Mouse (Mus musculus) c-Kit-negative CD71-positive TER-119-positive erythroid progenitor cells, embryonic 14.5 days (primary cell): ENCODE data around the gene Ankef1.

ENCODE experiments used
- DNase-seq: peaks from one replicate; pipeline ENCODE4 v3.0.0-alpha.2; 2013; ENCODE audit warnings: low read depth, low spot score

Ankef1 gene

DNA sequence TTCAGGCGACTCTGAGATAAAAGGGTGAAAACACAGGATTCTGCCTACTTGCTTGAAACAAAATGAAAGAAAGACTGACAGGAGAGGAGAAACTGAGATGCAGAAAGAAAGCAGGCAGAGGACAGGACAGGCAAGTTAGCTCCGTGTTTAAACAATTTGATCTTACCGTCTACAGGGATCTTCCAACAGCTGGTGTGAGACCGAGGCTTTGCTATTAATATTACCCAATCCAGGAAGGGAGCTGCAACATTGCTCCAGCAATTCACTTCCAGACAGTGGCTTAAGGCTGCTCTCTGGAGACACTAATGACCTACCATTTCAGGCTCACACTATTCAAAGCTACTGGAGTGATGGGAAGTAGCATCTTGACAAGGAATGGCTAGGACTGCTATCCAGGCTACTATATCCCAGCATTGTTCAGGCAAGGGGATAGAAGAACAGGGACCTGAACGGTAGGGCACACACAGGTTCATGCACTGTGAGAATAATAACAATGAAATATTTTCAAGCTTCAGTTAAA lies 99.0 kb downstream of the Ankef1 start:
- no peak for DNase-seq

DNA sequence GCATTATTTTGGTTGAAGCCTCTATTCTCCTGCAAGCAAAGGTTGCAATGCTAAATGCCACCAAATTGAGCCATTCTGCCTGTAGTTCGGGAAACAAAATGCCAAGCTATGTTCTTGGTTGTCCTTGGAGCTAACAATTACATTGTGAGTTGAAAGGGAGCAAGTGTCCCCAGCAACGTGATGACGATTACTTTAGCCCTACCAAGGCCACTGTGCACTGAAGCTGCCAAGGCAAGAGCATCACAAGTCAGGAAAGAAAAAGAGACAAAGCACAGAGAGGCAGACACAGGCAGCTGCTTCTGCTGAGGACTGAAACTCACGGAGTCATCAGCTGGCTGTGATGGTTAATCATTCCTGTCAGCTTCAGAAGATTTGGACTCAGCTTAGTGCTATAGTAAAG lies 99.5 kb downstream of the Ankef1 start:
- DNase-seq, result no peak
